Mouse (Mus musculus): Measurements from ENCODE around the gene Olfr76. TPM values are rescaled to one million over a fixed set of nuclear protein-coding genes. Genes with fewer than 3 reads are reported as not detected.
"Not testable (repeated sequence)": the region's sequence is repeated elsewhere in the genome, so short reads cannot be mapped to it uniquely, and the experiment has no call there.

Olfr76 gene
- polyA plus RNA-seq, 1 experiment from 2014 or later = not detected

DNA sequence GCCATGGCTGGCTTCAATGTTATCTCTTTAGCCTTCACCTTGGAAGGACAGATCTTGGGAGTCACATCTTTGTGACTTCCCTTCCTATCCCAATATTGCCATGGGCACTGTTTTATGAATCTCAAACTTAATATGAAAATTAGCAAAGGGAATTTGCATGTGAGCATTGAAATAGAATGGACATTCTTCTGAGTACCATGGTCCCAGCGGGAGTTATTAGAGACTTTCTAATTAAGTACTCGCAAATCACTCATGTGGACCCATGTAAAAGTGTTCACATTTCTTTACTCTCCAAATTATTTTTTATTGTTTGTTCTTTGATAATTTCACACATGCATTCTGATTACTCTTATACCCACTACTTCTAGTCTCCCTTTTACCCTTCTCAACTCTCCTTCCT, 19.8 kb downstream of the Olfr76 start, which contains the start of gene Olfr1427:
Gene Olfr1427, minus strand, starts transcription at position 101 of the 400 bp plus-strand sequence.
- H3K9me3 ChIP-seq (ENCODE audit: control insufficient read depth, low read length) = no peaks in the 10 kb centered on the region
- ATAC-seq (replicated peaks; ENCODE audit: low FRiP score) (no peak), DNase-seq (ENCODE audit: low spot score) (no peak)
- no peak within 1 kb of the TSS for H3K27ac ChIP-seq (ENCODE audit: low read depth, low read length)
- no peaks in the 10 kb centered on the region for H3K4me1 ChIP-seq (replicated peaks; ENCODE audit: control insufficient read depth, insufficient read depth, low read length)
- no peak within 1 kb of the TSS for H3K9ac ChIP-seq (ENCODE audit: low read length)
- H3K36me3 ChIP-seq (ENCODE audit: control insufficient read depth, insufficient read depth, low read length) = no peaks in the 10 kb centered on the region
- WGBS = 91% methylated on average over 2 of the region's 2 CpGs
- no peaks in the 10 kb centered on the region for H3K27me3 ChIP-seq (ENCODE audit: control insufficient read depth, insufficient read depth, low read length)
- no peak within 1 kb of the TSS for H3K4me3 ChIP-seq (ENCODE audit: low read depth, low read length)
- no peak within 1 kb of the TSS for H3K4me2 ChIP-seq (ENCODE audit: low read depth, low read length, severe bottlenecking)

DNA sequence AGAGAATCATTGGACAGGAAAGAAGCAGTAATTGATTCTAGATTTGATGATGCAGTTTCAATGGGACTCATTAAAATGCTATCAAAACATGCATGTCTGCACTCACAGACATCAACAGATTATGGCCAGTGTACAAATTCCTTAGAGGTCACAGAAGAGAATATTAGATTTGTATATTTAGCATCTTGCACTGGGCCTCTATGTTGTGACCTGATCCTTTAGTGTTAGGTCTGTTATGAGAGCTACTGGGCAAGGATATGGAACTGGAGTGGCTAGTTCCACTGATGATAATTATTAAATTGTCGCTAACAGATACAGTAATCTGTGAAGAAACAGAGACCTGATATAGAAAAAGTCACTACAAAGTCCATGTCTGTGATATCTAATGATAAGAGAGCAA, 31.1 kb downstream of the Olfr76 start, which contains the start of gene Olfr1426:
Gene Olfr1426, minus strand, starts transcription at position 101 of the 400 bp plus-strand sequence.
- ATAC-seq (replicated peaks; ENCODE audit: low FRiP score) (no peak), DNase-seq (ENCODE audit: low spot score) (no peak)
- Histone ChIP-seq H3K4me3 (ENCODE audit: low read depth, low read length) (no peak within 1 kb of the TSS), H3K9me3 (ENCODE audit: control insufficient read depth, low read length) (no peaks in the 10 kb centered on the region), H3K4me2 (ENCODE audit: low read depth, low read length, severe bottlenecking) (no peak within 1 kb of the TSS), H3K27me3 (ENCODE audit: control insufficient read depth, insufficient read depth, low read length) (no peaks in the 10 kb centered on the region), H3K4me1 (replicated peaks; ENCODE audit: control insufficient read depth, insufficient read depth, low read length) (no peaks in the 10 kb centered on the region), H3K27ac (ENCODE audit: low read depth, low read length) (no peak within 1 kb of the TSS), H3K36me3 (ENCODE audit: control insufficient read depth, insufficient read depth, low read length) (no peaks in the 10 kb centered on the region), H3K9ac (ENCODE audit: low read length) (no peak within 1 kb of the TSS)
- WGBS = 78% methylated on average over 1 of the region's 1 CpGs

DNA sequence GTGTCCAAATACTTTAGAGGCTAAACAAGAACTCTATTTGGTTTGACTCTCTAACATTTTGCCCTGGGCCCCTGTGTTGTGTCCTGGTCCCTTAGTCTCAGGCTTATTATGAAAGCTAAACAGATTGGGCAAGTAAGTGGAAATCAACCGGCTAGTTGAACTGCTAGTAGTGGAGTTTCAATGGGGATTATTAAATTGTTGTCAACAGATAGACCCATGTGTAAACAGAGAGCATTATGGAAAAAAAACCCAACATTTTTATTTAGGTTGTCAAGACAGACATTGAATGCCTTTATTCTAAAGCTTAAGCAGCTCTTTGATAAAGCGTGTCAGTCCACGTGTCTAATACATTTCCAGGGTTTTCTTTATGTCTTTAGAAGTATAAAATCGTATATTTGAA, 45.4 kb downstream of the Olfr76 start, which contains the start of gene Olfr1425:
Gene Olfr1425, minus strand, starts transcription at position 101 of the 400 bp plus-strand sequence.
- H3K36me3 ChIP-seq (ENCODE audit: control insufficient read depth, insufficient read depth, low read length); H3K27me3 ChIP-seq (ENCODE audit: control insufficient read depth, insufficient read depth, low read length); H3K9ac ChIP-seq (ENCODE audit: low read length); DNase-seq (ENCODE audit: low spot score); H3K4me3 ChIP-seq (ENCODE audit: low read depth, low read length); H3K27ac ChIP-seq (ENCODE audit: low read depth, low read length); ATAC-seq (replicated peaks; ENCODE audit: low FRiP score); H3K4me2 ChIP-seq (ENCODE audit: low read depth, low read length, severe bottlenecking); H3K4me1 ChIP-seq (replicated peaks; ENCODE audit: control insufficient read depth, insufficient read depth, low read length); H3K9me3 ChIP-seq (ENCODE audit: control insufficient read depth, low read length): not testable (repeated sequence)
- 85% methylated on average over 4 of the region's 4 CpGs for WGBS

DNA sequence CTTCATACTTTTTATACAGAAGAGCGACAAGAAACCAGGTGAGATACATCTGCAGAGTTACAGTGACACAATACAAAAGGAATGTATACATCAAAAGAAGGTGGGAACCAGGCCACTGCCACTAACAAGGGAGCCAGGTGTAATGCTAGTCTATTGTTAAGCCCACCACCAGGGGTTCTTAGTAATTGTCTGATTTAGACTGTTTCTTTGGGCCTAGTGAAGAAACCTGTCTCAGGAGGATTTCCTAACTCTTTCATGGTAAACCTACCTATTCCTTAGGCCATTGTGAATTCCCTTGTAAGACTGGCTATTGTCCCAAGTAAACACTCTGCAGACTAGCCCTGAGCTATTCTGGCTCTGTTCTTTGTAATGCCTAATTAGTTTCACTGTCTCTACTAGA, 53.5 kb downstream of the Olfr76 start:
- not testable (repeated sequence) for H3K27ac ChIP-seq (ENCODE audit: low read depth, low read length); H3K4me3 ChIP-seq (ENCODE audit: low read depth, low read length); H3K9me3 ChIP-seq (ENCODE audit: control insufficient read depth, low read length); H3K4me2 ChIP-seq (ENCODE audit: low read depth, low read length, severe bottlenecking); H3K36me3 ChIP-seq (ENCODE audit: control insufficient read depth, insufficient read depth, low read length); ATAC-seq (replicated peaks; ENCODE audit: low FRiP score); H3K9ac ChIP-seq (ENCODE audit: low read length); H3K27me3 ChIP-seq (ENCODE audit: control insufficient read depth, insufficient read depth, low read length); H3K4me1 ChIP-seq (replicated peaks; ENCODE audit: control insufficient read depth, insufficient read depth, low read length); DNase-seq (ENCODE audit: low spot score)
- WGBS = 75% methylated on average over 1 of the region's 1 CpGs

Other genes starting within 250 kb of the Olfr76 start
- gene Olfr1419, start 248.1 kb downstream of the Olfr76 start, polyA plus RNA-seq (2014; fragmentation: Nextera tagmentation; extraction: Ambion mirVana) = not detected in 2 replicates
- not detected in 2 replicates for gene Olfr1420, start 236.6 kb downstream of the Olfr76 start, polyA plus RNA-seq (2014; fragmentation: Nextera tagmentation; extraction: Ambion mirVana)
- gene Patl1, start 210.8 kb downstream of the Olfr76 start, polyA plus RNA-seq (2014; fragmentation: Nextera tagmentation; extraction: Ambion mirVana) = 33.0 and 35.5 TPM in 2 replicates
- gene Osbp, start 157.3 kb downstream of the Olfr76 start, polyA plus RNA-seq (2014; fragmentation: Nextera tagmentation; extraction: Ambion mirVana) = 6.1 and 6.6 TPM in 2 replicates
- gene Olfr1423, start 81.9 kb downstream of the Olfr76 start, polyA plus RNA-seq (2014; fragmentation: Nextera tagmentation; extraction: Ambion mirVana) = not detected in 2 replicates
- gene Olfr1424, start 60.5 kb downstream of the Olfr76 start, polyA plus RNA-seq (2014; fragmentation: Nextera tagmentation; extraction: Ambion mirVana) = not detected in 2 replicates
- not detected in 2 replicates for gene Olfr1425, start 45.5 kb downstream of the Olfr76 start, polyA plus RNA-seq (2014; fragmentation: Nextera tagmentation; extraction: Ambion mirVana)
- not detected in 2 replicates for gene Olfr1426, start 31.2 kb downstream of the Olfr76 start, polyA plus RNA-seq (2014; fragmentation: Nextera tagmentation; extraction: Ambion mirVana)
- gene Olfr1427, start 19.9 kb downstream of the Olfr76 start, polyA plus RNA-seq (2014; fragmentation: Nextera tagmentation; extraction: Ambion mirVana) = not detected in 2 replicates
- not detected in 2 replicates for gene Olfr1428, start 7.3 kb downstream of the Olfr76 start, polyA plus RNA-seq (2014; fragmentation: Nextera tagmentation; extraction: Ambion mirVana)
- gene Olfr1555-ps1, start 46.9 kb upstream of the Olfr76 start, polyA plus RNA-seq (2014; fragmentation: Nextera tagmentation; extraction: Ambion mirVana) = not detected in 2 replicates
- gene Olfr1431, start 77.4 kb upstream of the Olfr76 start, polyA plus RNA-seq (2014; fragmentation: Nextera tagmentation; extraction: Ambion mirVana) = not detected in 2 replicates
- not detected in 2 replicates for gene Olfr1432, start 109.4 kb upstream of the Olfr76 start, polyA plus RNA-seq (2014; fragmentation: Nextera tagmentation; extraction: Ambion mirVana)
- not detected in 2 replicates for gene Olfr262, start 118.5 kb upstream of the Olfr76 start, polyA plus RNA-seq (2014; fragmentation: Nextera tagmentation; extraction: Ambion mirVana)
- not detected in 2 replicates for gene Olfr235, start 137.8 kb upstream of the Olfr76 start, polyA plus RNA-seq (2014; fragmentation: Nextera tagmentation; extraction: Ambion mirVana)
- not detected in 2 replicates for gene Olfr1434, start 156.7 kb upstream of the Olfr76 start, polyA plus RNA-seq (2014; fragmentation: Nextera tagmentation; extraction: Ambion mirVana)
- gene Olfr1436, start 175.9 kb upstream of the Olfr76 start, polyA plus RNA-seq (2014; fragmentation: Nextera tagmentation; extraction: Ambion mirVana) = not detected in 2 replicates
- gene Olfr1437, start 201.9 kb upstream of the Olfr76 start, polyA plus RNA-seq (2014; fragmentation: Nextera tagmentation; extraction: Ambion mirVana) = not detected in 2 replicates
- gene Olfr1438-ps1, start 212.7 kb upstream of the Olfr76 start, polyA plus RNA-seq (2014; fragmentation: Nextera tagmentation; extraction: Ambion mirVana) = not detected in 2 replicates

Measured in forebrain, embryonic 11.5 days (tissue).